Mouse (Mus musculus) stomach, postnatal 0 days (tissue): ENCODE measurements at regions not wholly inside any gene's neighbourhood (a gene's known extent, or its start where the extent isn't known, plus 50 kb on each side); places are given as distances from the start of the nearest gene placed in this dataset.

Experiments used
- ATAC-seq: fragments of 200-750 bp; cut with Nextera tagmentation; 2 replicates; pipeline ENCODE4 v1.8.0; 2017; ENCODE audit not compliant: low FRiP score, low TSS enrichment
- DNase-seq: peaks from one replicate; pipeline ENCODE4 v3.0.0-alpha.2; 2016; ENCODE audit warnings: low spot score
- H3K27ac ChIP-seq: fragments of 300-500 bp; sonication (generic); replicated peaks from 2 replicates; pipeline ENCODE4 v1.5.1; 2014; ENCODE audit warnings: mild to moderate bottlenecking, control low read depth
- H3K27me3 ChIP-seq: fragments of 300-500 bp; sonication (generic); 2 replicates; pipeline ENCODE4 v1.6.1; 2014; ENCODE audit warnings: low read length; ENCODE audit not compliant: control insufficient read depth, insufficient read depth
- H3K36me3 ChIP-seq: fragments of 300-500 bp; sonication (generic); 2 replicates; pipeline ENCODE4 v1.6.1; 2014; ENCODE audit warnings: low read length, mixed read lengths; ENCODE audit not compliant: control insufficient read depth, insufficient read depth
- H3K4me1 ChIP-seq: fragments of 300-500 bp; sonication (generic); replicated peaks from 2 replicates; pipeline ENCODE4 v1.6.1; 2014; ENCODE audit warnings: antibody characterized with exemption; ENCODE audit not compliant: control insufficient read depth, insufficient read depth
- H3K4me2 ChIP-seq: fragments of 300-500 bp; sonication (generic); replicated peaks from 2 replicates; pipeline ENCODE4 v1.6.1; 2014; ENCODE audit warnings: low read depth, mild to moderate bottlenecking, control low read depth, moderate library complexity
- H3K4me3 ChIP-seq: fragments of 300-500 bp; sonication (generic); 2 replicates; pipeline ENCODE4 v1.5.1; 2014; ENCODE audit warnings: low read depth, low read length, control low read depth
- H3K9ac ChIP-seq: fragments of 300-500 bp; sonication (generic); 2 replicates; pipeline ENCODE4 v1.6.1; 2014; ENCODE audit warnings: mild to moderate bottlenecking, low read length, control low read depth, mixed read lengths
- H3K9me3 ChIP-seq: fragments of 300-500 bp; sonication (generic); 2 replicates; pipeline ENCODE4 v1.6.1; 2016; ENCODE audit warnings: low read length; ENCODE audit not compliant: control insufficient read depth
- CTCF ChIP-seq: IDR thresholded peaks from 2 replicates; pipeline ENCODE4 v1.5.1; 2016; ENCODE audit warnings: antibody characterized with exemption, low read depth, mild to moderate bottlenecking, moderate library complexity
- EP300 ChIP-seq: optimal IDR thresholded peaks from 2 replicates; pipeline ENCODE3; 2016; ENCODE audit warnings: antibody characterized with exemption
- WGBS: fragments of 180-500 bp; shearing (Covaris S2); extraction: QIAGEN DNeasy Blood & Tissue Kit; methylation state at CpG from one replicate; pipeline ENCODE4 v1.1.7; 2014; 5-methylcytosine and 5-hydroxymethylcytosine counted together

- H3K9ac ChIP-seq, result no peak overlapping the region
- no peak overlapping the region for H3K4me3 ChIP-seq
- no peak overlapping the region for H3K27ac ChIP-seq
- H3K4me2 ChIP-seq, result no peak overlapping the region
- DNase-seq, result no peak
- H3K27me3 ChIP-seq, result no peaks in the 10 kb centered on the region
- H3K9me3 ChIP-seq, result no peaks in the 10 kb centered on the region
- no peak for TF ChIP-seq EP300
- no peak for TF ChIP-seq CTCF
- H3K4me1 ChIP-seq, result no peaks in the 10 kb centered on the region
- H3K36me3 ChIP-seq, result no peaks in the 10 kb centered on the region
- no peak for ATAC-seq
Observed at GRCm38 (mm10) chrX:108608446-108608845, 56.2 kb downstream of the Gm379 start.

GRCm38 (mm10) chrX:108599906-108600468 is 64.7 kb downstream of the Gm379 start:
- Histone ChIP-seq H3K36me3 (no peaks in the 10 kb centered on the region), H3K4me1 (no peaks in the 10 kb centered on the region), H3K4me2 (no peak overlapping the region), H3K9ac (no peak overlapping the region), H3K4me3 (no peak overlapping the region), H3K9me3 (no peaks in the 10 kb centered on the region), H3K27me3 (no peaks in the 10 kb centered on the region), H3K27ac (no peak overlapping the region)
- WGBS, result 68% methylated on average over 1 of the region's 1 CpGs
- ATAC-seq (no peak), DNase-seq (no peak)
- TF ChIP-seq EP300 (no peak), CTCF (no peak)

- WGBS, result 65% methylated on average over 3 of the region's 3 CpGs
- Histone ChIP-seq H3K9ac (no peak overlapping the region), H3K4me3 (no peak overlapping the region), H3K4me1 (no peaks in the 10 kb centered on the region), H3K36me3 (no peaks in the 10 kb centered on the region), H3K27me3 (no peaks in the 10 kb centered on the region), H3K9me3 (no peaks in the 10 kb centered on the region), H3K4me2 (no peak overlapping the region), H3K27ac (no peak overlapping the region)
- TF ChIP-seq CTCF (no peak), EP300 (no peak)
- no peak for ATAC-seq
- no peak for DNase-seq
Observed at GRCm38 (mm10) chrX:108561977-108562376, 102.7 kb downstream of the Gm379 start.

- Histone ChIP-seq H3K36me3 (no peaks in the 10 kb centered on the region), H3K9me3 (no peaks in the 10 kb centered on the region), H3K27ac (no peak overlapping the region), H3K9ac (no peak overlapping the region), H3K4me2 (no peak overlapping the region), H3K4me1 (no peaks in the 10 kb centered on the region), H3K4me3 (no peak overlapping the region), H3K27me3 (no peaks in the 10 kb centered on the region)
- 68% methylated on average over 2 of the region's 2 CpGs for WGBS
- DNase-seq, result no peak
- no peak for TF ChIP-seq EP300
- peak; percentile 31 for TF ChIP-seq CTCF
- no peak for ATAC-seq
Observed at GRCm38 (mm10) chrX:108543149-108543548, 121.5 kb downstream of the Gm379 start.

GRCm38 (mm10) chrX:108541410-108541809 is 123.3 kb downstream of the Gm379 start:
- Histone ChIP-seq H3K27me3 (no peaks in the 10 kb centered on the region), H3K9ac (no peak overlapping the region), H3K4me1 (no peaks in the 10 kb centered on the region), H3K36me3 (no peaks in the 10 kb centered on the region), H3K27ac (no peak overlapping the region), H3K9me3 (no peaks in the 10 kb centered on the region), H3K4me2 (no peak overlapping the region), H3K4me3 (no peak overlapping the region)
- DNase-seq (no peak), ATAC-seq (no peak)
- 72% methylated on average over 2 of the region's 2 CpGs for WGBS
- TF ChIP-seq CTCF (no peak), EP300 (no peak)

GRCm38 (mm10) chrX:108536995-108537394 is 127.7 kb downstream of the Gm379 start:
- peak; percentile 13 for DNase-seq
- no peaks in the 10 kb centered on the region for H3K36me3 ChIP-seq
- no peak overlapping the region for H3K4me2 ChIP-seq
- 3% methylated on average over 3 of the region's 3 CpGs for whole genome bisulfite sequencing
- no peaks in the 10 kb centered on the region for H3K27me3 ChIP-seq
- TF ChIP-seq EP300, result no peak
- TF ChIP-seq CTCF, result peak; percentile 78
- H3K9ac ChIP-seq, result no peak overlapping the region
- H3K9me3 ChIP-seq, result no peaks in the 10 kb centered on the region
- H3K4me3 ChIP-seq, result no peak overlapping the region
- no peaks in the 10 kb centered on the region for H3K4me1 ChIP-seq
- ATAC-seq, result no peak
- H3K27ac ChIP-seq, result no peak overlapping the region
